8 mouse cellular contexts compared by ENCODE assay signal in the genomic region with DNA sequence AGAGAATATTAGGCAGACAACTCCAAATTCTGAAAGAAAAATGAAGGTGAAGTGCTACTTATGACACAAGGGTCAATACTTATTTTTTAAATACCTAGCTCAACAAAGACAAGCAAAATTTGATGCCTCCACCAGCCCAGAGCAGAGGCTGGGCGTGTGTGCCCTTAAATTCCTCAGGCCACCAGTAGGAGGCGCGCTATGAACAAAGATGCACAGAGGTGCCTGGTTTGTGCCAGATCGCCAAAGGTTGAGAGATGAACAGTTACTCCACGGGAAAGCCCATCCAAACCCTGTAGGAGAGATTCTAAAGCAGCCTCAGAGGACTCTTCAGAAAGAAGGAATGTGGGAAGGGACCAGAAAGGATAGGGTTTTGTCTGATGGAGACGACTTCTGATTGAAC. TPM values are rescaled to one million over a fixed set of nuclear protein-coding genes. Genes with fewer than 3 reads are reported as not detected.
DNase-seq lines count a peak whose midpoint lies in the region; TF ChIP-seq lines count a peak whose summit lies in the region.

No protein-coding gene starts in this region.

- H3K4me1 ChIP-seq in lung, adult 2 months (ENCODE audit: control insufficient read depth, insufficient read depth, low read length), result no peaks in the 10 kb centered on the region; the same call in 1 of the 2 replicates

- peak; percentile 95 for TF ChIP-seq CTCF in lung, adult 2 months (IDR thresholded peaks at IDR 0.05; ENCODE audit: insufficient read depth, low read length)

- intact Hi-C loops in gastrocnemius, postnatal 14 days (cut with DNase I; ENCODE audit: low total_unique reads), result loop anchor here (2.0 kb wide), 1 partner anchor 83 kb away; no protein-coding TSS in a partner anchor

- 16% methylated on average over 6 of the region's 6 CpGs for WGBS in lung, adult 2 months

- no peak overlapping the region for H3K4me3 ChIP-seq in lung, adult 2 months (replicated peaks; ENCODE audit: extremely low read depth, low read depth, low read length)

- peak; percentile 84 for DNase-seq in CD4-positive, CD25-positive, alpha-beta regulatory T cell, adult 2 months (ENCODE audit: low read depth, low spot score)
- peak; percentile 25 for DNase-seq in MEL-GATA-1-ER (ENCODE audit: extremely low read depth, low read depth)
- peak; percentile 51 for DNase-seq in cerebellum, adult 11-12 months
- DNase-seq in gastrocnemius, postnatal 14 days, result peak; percentile 73
- peak; percentile 65 for DNase-seq in kidney, adult 9 months
- DNase-seq in lung, adult 2 months, result peak; percentile 71
- peak; percentile 27 for DNase-seq in retina, postnatal 7 days (ENCODE audit: low read depth, low spot score)
- peak; percentile 37 for DNase-seq in yolk sac, embryonic 10.5 days (ENCODE audit: low spot score)

- TF ChIP-seq POLR2A in lung, adult 2 months (IDR thresholded peaks at IDR 0.05; ENCODE audit: borderline replicate concordance, extremely low read depth, low read depth, low read length), result no peak

RNA-seq across cellular contexts. Expression of a gene that starts 35.1 kb away (rescaled TPM):
- 10 to 100 TPM; 37.5 to 49.7 TPM for total RNA-seq in gastrocnemius, postnatal 14 days (2021)
- 31.8 and 41.7 TPM in 2 replicates for polyA plus RNA-seq in lung, adult 2 months (2012; rRNA removed)

RNA-seq across cellular contexts. Expression of a gene that starts 36.1 kb away (rescaled TPM):
- 1 to 10 TPM; 2.0 to 2.6 TPM for total RNA-seq in gastrocnemius, postnatal 14 days (2021)
- polyA plus RNA-seq in lung, adult 2 months (2012; rRNA removed), result 4.2 and 5.8 TPM in 2 replicates

Comparison
In these comparisons a context has a peak if more than half of its experiments do, and no peak if none do; other contexts are left out.
1. DNase-seq: peak in every context shown above with its lines; median percentile 84 in CD4-positive, CD25-positive, alpha-beta regulatory T cell, adult 2 months; 73 in gastrocnemius, postnatal 14 days; 71 in lung, adult 2 months; 65 in kidney, adult 9 months; 51 in cerebellum, adult 11-12 months; 37 in yolk sac, embryonic 10.5 days; 27 in retina, postnatal 7 days; 25 in MEL-GATA-1-ER.